Mouse (Mus musculus) kidney, adult 8-10 months (tissue): Measurements from ENCODE around the gene Ctr9.

ENCODE experiments used
- DNase-seq, 2 experiments: peaks; one replicate each; pipeline ENCODE4 v3.0.0; 2022

The Ctr9 gene

DNA sequence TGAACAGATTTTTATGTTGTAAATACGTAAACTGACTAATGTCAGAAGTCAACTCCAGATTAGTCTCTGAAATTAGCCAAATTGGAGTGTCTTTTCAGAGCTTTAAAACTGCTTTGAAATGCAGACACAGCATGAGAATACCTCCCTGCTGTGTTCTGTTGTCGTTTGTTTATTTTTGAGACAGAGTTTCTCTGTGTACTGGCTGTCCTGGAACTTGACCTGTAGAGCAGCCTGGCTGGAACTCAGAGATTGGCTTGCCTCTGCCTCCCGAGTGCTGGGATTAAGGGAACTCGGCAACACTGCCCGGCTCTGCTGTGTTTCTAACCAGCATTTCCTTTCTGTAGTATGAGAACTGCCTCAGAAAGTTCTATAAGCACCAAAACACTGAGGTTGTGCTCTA lies 20.2 kb downstream of the Ctr9 start:
- DNase-seq, result no peak

DNA sequence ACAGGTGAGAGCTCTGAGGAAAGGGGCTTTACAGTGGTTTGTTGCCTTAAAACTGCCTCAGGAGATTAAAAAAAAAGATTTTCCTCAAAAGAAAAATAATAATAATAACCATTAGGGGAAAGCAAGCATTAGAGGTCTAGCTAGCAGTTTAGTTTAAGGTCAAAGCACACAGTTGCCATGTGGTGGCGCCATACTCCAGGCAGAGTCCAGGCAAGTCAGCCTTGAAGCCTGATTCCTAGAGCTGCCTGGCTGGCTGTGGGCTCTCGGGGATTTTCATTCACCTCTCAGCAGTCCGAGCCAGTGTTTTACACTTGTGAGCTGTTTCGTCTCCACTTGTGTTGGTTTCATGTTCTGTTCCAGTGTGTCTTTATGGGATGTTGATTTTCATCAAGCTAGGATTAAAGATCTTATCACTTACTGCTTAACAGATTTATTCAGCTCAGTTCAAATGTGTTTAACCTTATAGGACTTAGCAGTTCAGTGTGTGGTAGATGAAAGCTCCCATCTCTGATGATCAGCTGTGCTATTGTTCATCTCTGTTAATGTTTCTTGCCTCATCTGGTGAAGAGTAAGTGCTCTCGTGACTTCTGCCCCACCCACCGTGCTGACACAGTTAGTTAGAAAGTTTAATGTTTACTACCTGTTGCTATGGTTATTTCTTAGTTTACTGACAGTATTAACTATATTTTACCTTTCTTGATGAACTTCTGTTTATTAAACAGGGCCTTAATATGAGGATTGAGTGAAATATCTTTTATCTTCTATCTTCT lies 21.1 kb downstream of the Ctr9 start:
- DNase-seq, result peak; percentile 58 to 81

DNA sequence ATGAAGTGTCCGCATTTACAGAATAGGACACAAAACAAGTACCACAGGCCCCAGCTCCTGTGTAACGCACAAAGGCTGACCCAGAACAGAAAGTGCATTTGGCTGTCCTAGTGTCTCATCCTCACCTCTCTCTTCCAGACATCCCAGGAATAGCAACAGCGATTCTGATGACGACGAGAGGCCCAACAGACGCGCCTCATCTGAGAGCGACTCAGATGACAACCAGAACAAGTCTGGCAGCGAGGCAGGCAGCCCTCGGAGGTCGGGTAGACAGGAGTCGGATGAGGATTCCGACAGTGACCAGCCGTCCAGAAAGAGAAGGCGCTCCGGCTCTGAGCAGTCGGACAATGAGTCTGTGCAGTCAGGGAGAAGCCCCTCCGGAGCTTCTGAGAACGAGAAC lies 26.5 kb downstream of the Ctr9 start:
- no peak for DNase-seq

DNA sequence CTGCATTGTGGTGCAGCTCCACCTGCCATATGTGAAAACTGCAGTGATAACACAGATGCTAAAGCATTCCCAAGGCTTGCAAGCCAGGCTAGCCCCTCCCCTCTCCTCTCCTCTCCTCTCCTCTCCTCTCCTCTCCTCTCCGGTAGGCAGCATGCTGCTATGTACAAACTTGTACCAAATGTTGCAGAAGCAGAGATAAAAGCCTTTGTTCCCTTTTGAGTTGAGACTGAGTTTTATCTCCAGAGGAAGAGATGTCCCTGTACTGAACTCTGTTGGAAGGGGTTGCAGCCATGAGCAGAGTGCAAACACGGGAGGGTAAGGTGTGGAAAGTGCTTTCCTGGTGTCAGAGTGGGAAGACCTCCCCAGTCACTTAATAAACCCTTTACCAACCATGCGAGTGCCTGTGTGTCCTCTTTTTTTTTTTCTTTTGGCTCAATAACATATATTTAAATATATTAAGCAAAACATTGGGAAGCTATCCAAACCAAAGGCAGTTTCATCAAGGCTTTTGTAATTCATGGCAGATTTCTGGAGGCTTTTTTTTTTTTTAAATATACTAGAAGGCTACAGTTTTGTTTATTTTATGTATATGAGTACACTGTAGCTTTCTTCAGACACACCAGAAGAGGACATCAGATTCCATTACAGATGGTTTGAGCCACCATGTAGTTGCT lies 27.4 kb downstream of the Ctr9 start:
- no peak for DNase-seq

DNA sequence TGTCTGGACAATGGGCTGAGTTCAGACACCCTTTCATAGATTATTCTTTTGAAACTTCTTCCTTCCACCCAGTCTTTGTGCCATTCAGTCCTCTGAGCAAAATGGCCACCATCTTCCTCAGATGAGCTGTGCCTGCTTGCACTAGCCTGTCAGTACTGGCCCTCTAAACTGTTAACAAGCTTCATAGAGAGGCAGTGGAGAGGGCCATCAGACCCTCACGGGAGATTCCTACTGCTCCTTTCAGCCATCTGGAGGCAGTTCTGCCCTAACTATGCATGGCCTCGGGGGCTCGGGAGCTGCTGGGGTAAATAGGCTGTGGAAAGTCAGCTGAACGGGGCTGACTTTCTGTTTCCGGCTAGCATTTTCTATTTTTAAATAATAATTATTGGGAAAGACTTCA lies 30.8 kb downstream of the Ctr9 start:
- DNase-seq, result no peak

DNA sequence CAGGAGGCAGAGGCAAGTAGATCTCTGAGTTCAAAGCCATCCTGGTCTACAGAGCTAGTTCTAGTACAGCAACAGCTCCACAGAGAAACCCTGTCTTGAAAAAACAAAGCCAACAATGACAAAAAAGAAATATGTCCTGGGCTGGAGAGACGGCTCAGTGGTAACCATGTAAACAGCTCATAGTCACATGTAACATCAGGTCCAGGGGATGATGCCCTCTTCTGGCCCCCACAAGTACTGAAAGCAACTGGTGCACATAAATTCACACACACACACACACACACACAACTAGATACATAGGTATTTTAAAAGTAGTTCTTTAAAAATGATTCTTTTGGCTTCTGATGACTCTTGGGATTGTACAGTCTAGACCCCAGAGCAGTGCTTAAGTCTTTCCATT lies 34.2 kb downstream of the Ctr9 start:
- no peak for DNase-seq

DNA sequence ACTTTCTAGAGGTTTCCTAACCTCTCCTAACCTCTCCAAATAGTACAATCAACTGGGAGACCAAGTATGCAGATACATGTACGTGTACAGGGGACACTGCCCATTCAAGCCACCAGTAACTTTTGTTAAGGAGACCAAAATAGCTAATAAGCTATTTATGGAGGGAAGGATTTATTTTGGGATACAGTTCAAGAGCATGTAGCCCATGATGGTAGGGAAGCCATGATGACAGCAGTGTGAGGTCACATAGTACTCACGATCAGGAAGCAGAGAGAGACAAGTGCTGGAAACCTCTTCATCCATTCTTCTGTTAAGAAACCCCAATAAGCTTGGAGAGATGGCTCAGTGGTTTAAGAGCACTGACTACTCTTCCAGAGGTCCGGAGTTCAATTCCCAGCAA lies 39.4 kb downstream of the Ctr9 start:
- DNase-seq, result no peak

DNA sequence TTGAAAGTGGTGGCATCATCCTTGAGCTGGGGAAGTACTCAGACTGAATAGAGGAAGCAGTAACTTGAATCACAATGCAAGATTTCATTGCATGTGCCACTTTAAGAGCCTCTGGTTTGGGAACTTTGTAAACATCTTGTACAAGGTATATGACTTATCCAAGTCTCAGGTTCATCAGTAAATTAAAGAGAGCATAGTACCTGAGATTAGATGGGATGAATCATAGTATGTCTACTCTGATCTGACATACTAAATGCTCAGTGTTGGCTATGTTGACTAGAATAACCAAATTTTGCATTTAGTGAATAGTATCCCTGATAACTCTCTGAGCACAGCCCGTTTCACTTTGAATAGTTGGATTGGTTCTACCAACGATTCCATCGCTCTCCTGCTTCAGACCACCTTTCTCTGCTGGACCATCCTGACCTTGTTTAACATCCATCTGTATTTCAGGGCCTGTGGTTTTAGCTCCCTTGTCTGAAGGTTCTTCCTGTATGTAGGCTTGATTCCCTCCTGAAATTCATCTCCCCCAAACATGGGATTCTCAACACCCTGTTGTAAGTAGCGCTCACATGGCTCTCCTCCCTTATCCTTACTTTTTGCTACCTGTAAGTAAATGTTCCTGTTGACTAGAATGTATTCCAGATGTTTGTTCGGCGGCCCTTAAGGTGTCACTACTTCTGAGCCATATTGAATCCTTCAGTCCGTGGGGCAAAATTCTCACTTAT lies 40.9 kb downstream of the Ctr9 start:
- no peak for DNase-seq

DNA sequence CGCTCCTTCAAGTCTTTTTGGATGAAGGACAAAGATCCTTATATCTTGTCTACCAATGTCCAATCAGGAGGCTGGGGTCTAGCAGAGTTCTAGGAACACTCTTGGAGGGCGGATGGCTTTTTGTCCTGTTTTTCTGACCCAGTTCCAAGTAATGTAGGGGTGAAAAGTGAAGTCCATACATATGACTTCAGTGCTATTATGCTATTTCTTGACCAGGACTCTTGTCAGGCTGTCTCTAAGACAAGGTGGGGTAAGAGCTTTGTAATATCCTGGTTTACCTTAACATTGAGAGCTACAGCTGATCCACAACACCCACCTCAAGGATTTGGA lies 41.4 kb downstream of the Ctr9 start:
- DNase-seq, result no peak

DNA sequence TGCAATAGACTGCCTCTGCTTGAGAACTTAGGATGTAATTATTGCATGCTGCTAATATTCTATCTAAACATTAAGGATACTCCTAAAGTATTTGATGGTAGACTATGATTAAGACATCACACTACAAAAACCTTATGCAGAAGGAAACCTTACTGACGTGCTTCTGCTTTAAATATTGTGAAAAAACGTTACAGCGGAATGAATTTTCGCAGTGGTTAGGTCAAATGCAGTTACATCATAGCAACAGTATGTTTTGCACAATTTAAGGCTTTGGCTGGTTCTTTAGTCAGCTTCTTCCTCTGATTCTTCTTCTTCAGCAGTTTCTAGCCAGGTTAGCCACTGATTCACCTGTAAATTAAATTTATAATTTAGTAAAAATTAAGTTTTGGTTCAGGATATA lies 43.7 kb downstream of the Ctr9 start:
- no peak for DNase-seq

DNA sequence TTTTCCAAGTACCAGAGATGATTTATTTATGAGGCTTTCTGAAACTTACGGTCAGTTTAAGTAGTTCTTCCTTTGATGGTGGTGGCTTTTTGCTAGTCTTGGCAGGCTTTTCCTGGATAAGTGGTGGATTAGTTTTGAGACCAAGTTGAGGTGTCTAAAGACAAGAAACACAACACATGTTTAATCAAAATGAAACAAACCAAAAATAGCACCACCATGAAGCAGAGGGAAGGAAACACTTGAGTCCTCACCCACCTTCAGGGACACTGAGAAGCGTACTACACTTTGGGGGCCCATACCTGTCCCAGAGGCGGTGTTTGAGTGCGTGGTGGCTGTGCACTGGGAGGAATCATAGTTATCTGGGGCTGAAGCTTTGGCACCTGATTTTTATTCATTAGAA lies 46.5 kb downstream of the Ctr9 start:
- DNase-seq, result no peak

DNA sequence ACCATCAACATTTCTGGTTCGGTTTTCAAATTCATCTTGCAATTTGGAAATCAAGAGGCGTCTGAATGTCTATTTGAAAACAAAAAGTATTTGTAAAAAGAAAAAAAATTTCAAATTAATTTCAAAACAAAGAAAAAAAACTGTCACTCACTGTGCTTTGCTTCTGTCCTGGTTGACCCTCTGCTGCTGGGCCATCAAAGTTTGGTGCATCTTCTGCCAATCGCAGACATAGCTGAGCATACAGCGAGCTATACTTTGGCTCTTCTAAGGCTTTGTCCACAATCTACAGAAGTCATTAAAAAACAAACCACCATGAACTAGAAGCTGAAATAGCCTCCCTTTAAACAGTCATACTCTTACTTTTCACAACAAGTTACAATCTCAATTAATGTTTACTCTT lies 49.5 kb downstream of the Ctr9 start:
- DNase-seq, result no peak

DNA sequence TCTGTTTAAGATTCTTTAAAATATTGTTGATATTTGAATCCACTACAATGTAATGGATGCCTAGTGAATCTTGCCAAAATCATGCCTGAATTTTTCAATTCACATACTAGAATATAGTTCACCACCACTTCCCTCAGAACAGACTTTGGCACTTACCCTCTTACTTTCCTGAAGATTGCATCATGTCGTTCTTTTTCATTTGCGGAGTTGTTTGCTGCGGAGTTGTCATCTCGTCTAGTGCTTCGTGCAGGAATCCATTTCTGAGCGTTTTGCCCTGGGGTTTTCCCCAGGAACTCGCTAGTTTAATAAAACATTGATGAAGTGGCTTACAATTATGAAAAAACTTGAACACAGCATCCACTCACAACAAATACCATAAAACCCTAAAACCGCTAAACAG lies 51.3 kb downstream of the Ctr9 start:
- no peak for DNase-seq

DNA sequence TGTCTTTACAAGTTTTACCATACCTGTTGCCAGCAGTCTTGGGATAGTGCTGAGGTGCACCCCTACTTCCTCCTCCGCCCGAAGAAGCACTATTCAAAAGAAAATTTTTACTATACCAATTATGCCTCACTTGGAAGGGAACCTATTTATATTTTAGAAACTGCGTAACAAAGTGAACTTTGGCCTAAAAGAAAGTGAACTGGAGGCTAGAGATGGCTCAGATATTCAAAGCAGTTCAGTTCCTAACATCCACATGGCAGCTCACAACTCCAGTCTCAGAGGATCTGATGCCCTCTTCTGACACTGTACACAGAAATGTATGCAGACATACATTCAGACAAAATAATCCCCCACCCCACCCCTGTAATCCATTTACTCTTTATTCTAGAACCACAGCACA lies 52.1 kb downstream of the Ctr9 start:
- DNase-seq, result peak in 1 of 2 experiments; percentile 9

DNA sequence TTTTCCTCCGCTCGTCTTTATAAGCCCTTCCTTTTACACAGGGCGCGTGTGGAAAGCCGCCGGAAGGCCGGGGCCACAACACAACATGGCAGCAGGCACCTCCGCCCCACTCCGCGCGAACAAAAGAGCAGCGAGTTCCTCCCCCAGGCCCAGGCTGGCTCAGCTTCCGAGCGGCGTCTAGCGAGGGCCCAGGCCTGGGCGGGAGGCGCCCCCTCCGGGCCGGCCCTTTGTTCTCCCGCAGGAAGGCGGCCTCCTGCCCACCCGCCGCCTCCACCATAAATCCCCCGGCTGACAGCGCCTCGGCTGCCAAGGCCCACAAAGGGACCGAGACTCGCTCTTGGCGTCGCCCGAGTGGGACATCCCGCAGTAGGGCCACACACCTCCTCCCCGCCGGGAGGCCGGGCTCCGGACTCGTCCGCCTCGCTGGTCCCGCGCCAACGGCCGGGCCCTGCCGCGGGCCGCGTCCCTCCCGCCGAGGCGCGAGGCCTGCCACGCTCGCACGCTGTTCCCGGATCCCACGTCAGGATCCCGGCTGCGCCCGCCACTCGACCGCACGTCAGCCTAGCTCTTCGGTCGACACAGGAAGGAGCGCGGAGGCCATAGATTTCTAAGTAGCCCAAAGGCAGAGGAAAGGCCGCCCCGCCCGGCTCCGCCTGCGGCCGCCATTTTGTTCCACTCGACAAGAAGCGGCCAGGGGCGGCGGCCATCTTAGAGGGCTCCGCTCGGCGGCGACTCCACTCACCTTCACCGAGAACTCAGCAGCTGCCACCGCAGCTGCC lies 53.5 kb downstream of the Ctr9 start:
- DNase-seq, result peak; percentile 80 to 86

DNA sequence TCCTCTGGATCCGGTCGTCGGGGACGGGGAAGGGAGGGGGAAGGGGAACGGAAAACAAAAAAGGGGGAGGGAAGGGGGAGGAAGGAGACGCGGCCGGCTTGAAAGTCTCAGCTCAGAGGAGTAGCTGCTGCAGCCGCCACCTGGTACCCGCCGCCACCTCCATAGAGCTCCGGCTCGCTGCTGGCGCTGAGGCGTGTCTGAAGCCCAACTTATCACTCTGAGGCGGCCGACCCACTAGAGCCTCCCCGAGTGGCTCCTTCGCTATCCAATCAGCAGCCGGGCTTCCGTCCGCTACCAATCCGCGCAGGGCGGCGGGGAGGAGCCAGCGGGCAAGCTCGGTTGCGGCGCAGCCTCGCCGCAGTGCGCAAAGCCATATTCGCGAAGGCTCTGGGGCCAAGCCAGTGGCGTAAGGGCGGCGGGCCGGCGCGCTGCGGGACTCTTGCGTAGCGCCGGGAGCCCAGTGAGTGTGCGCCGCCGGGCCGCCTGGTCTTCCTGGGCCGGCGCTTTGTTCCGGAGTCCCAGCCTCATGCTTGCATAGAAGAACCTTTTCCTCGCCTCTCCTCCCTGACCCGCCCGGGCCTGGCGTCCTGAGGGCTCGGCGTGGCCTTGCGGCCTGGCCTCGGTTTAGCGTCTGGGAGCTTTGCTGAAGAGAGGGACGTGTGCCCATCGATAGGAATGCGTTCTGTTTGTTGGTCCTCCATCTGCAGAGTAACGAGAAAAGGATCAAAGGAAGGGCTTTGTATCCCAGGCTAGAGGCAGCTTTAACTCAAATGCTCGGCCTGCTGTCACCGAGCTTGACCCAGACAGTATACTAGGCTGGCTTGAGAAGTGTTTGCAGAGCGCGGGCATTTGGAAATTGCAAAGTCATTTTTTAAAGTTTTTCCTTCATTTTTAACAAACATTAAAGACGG lies 54.3 kb downstream of the Ctr9 start, which contains the start of gene Eif4g2:
Gene Eif4g2 (minus strand): TSS at position 209 of the 911 bp plus-strand sequence.
- DNase-seq, result peak; percentile 99

DNA sequence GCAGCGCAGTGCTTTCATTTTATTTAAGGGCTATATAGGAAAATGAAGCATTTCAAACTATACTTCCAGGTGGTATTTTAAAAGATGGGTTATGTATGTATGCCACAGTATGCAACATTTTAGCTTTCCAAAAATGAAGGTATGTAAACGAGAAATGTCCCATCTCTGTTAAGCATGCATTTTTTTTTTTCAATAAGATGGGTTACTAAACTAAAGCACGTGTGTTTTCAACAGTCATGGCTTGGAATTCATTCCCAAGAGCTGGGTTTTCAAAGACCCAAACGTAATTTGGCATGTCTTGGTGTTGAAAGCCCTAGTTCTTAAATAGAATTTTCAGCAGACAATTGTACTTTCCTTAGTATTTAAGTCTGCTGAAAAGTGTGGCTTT lies 55.0 kb downstream of the Ctr9 start:
- DNase-seq, result no peak

DNA sequence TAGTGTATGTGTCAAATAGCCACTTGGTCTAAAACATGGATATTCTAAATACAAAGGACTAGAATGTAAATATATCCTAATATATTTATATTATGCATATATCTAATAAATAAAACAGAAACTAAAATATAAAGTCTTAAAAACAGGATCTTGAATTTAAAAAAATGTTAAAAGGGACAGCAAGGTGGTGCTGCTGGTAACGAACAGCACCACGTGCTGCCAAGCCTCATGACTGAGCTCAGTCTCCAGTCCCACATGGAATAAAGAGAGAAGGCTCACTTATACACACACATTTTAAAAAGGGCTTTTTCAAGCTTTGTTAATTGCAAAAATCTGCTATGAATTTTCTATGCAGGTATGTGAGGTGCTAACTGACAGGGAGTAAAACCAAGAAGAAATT lies 55.7 kb downstream of the Ctr9 start:
- no peak for DNase-seq

DNA sequence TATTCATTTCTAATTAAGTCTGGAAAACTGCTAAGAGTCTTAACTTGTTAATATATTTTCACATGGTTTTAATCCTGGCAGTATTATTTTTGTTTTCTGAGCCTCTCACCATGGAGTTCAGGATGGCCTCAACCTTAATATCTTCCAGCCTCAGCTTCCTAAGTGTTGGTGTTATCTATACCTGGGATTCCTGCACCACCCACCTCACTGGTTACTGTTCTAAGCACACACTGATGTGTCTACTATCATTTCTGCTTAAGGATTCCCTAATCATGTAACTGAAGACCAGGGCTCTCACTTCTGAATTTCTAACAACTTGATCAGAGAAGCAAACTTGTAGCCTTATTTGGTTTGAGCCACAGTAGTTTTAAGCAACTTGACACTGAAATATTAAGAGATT lies 56.4 kb downstream of the Ctr9 start:
- no peak for DNase-seq

DNA sequence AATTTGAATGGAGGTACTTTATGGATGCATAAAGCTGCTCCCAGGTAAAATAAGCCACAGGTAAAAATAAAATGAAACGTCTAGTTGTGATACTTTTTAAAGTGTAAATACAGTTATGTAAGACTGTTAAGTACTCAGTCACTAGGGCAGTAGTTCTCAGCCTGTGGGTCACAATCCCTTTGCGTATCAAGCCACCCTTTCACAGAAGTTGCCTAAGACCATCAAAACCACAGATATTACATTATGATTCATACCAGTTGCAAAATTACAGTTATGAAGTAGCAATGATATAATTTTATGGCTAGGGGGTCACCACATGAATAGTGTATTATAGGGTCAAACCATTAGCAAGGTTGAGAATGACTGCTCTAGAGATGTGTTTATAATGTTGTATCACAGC lies 66.4 kb downstream of the Ctr9 start:
- no peak for DNase-seq

DNA sequence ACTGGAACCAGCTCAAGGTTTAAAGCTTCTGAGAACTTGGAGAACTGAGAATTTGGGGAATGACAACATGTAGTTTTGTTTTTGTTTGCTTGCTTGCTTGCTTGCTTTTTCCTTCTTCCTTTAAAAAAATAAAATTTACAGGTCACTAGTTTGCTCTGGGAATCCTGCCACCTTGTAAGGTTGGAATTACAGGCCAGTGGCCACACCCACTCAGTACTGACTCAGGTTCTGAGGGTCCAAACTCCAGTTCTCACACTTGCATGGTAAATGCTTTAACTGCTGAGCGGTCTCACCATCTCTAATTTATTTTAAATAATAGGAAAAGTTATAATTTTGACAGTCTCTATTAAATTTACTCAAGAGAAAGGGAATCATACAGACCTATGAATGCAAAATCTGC lies 69.4 kb downstream of the Ctr9 start:
- DNase-seq, result peak; percentile 77 to 79
